Mouse (Mus musculus): ENCODE results near the gene Col19a1. TPM values are rescaled to one million over a fixed set of nuclear protein-coding genes. Genes with fewer than 3 reads are reported as not detected.
A peak's percentile ranks its signal among the peaks of the same experiment; 100 is the strongest.

The Col19a1 gene
- polyA plus RNA-seq, 1 experiment, result 0.01 TPM

DNA sequence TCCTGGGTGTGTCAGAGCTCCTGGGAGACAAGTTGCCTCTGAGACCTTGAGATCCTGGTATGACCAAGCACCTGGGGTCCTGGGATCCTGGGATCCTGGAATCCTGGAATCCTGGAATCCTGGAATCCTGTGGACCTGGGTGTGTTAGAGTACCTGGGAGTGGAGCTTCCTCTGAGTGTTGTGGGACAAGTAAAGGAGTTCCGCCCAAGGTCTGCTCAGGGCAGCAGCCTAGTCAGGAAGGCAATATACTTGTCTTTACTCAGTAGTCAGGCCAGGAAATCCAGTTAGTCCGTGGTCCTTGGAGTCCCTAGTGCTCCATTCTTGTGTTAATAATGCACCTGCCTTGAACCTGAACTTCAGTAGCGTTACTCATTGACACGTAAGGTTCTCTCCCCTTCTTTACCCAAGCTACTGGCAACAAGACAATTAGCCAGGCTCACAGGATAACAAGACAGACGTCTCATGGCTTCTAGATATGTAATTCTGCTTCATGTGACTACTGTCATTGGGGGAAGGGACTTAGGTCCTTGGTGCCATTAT lies 239.6 kb downstream of the Col19a1 start:
- H3ac ChIP-seq (ENCODE audit: control insufficient read depth, insufficient read length), result no peak overlapping the region
- TF ChIP-seq TCF3 (IDR thresholded peaks at IDR 0.05; ENCODE audit: insufficient read length, low read depth) (no peak), POLR2AphosphoS2 (IDR thresholded peaks at IDR 0.05; ENCODE audit: insufficient read length, low read depth) (no peak), POLR2A (IDR thresholded peaks at IDR 0.05; ENCODE audit: insufficient read length, low read depth) (no peak), REST (IDR thresholded peaks at IDR 0.05; ENCODE audit: insufficient read depth, insufficient read length) (no peak), TCF12 (IDR thresholded peaks at IDR 0.05; ENCODE audit: insufficient read depth, poor library complexity, severe bottlenecking) (no peak), MYOG (IDR thresholded peaks at IDR 0.05; ENCODE audit: control insufficient read depth in 1 of 3, insufficient read depth in 1 of 3, insufficient read length in 2 of 3, low read depth in 2 of 3) (no peak), MAX (IDR thresholded peaks at IDR 0.05; ENCODE audit: low read depth) (no peak), E2F4 (IDR thresholded peaks at IDR 0.05; ENCODE audit: insufficient read depth) (no peak), USF1 (IDR thresholded peaks at IDR 0.05; ENCODE audit: low read depth) (no peak), SRF (IDR thresholded peaks at IDR 0.05; ENCODE audit: control insufficient read depth, insufficient read length, low read depth) (no peak), MYOD1 (IDR thresholded peaks at IDR 0.05; ENCODE audit: control insufficient read depth in 1 of 3, insufficient read length in 2 of 3, low read depth in 2 of 3) (no peak), CEBPB (IDR thresholded peaks at IDR 0.05; ENCODE audit: insufficient read depth, poor library complexity, severe bottlenecking) (no peak)
- H3K36me3 ChIP-seq (ENCODE audit: control insufficient read depth, insufficient read depth), result no peaks in the 10 kb centered on the region
- no peak overlapping the region for H3K4me3 ChIP-seq
- no peak overlapping the region for H3K4me2 ChIP-seq (ENCODE audit: low read depth)
- H3K79me2 ChIP-seq (ENCODE audit: control insufficient read depth, insufficient read depth), result no peaks in the 10 kb centered on the region
- H3K27me3 ChIP-seq (ENCODE audit: control insufficient read depth, insufficient read depth, insufficient read length), result no peaks in the 10 kb centered on the region

DNA sequence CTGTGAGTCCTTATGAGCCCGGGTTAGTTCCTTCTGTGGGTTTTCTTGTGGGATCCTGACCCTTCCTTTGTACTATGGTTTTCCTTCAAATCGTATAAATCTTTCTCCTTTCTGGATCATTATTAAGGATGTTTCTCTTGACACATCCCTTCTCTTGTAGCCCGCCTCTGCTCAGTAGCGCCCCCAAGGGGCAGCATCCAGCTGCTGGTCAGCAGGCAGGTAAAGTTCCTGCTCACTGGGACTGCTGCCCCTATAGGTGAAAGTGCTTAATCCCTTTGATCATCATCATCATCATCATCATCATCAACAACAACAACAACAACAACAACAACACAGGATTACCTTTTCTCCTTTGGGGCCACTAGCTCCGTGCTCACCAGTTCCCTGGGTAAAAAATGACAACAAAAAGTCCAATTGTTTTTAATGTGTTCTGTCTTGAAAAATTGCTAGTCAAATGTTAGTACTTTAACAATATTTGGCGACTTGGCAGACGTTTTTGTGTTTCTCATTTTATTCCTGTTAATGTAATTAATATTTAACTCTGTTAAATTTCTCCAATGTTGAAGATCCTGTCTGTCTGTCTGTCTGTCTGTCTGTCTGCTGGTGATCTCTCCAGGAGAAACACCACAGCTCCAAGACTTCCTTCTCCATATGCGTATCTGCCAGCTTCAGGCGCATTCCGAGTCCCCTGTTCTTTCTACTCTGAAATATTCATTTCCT lies 249.6 kb downstream of the Col19a1 start:
- no peak overlapping the region for H3K4me2 ChIP-seq (ENCODE audit: low read depth)
- TF ChIP-seq MYOD1 (IDR thresholded peaks at IDR 0.05; ENCODE audit: control insufficient read depth in 1 of 3, insufficient read length in 2 of 3, low read depth in 2 of 3) (no peak), CEBPB (IDR thresholded peaks at IDR 0.05; ENCODE audit: insufficient read depth, poor library complexity, severe bottlenecking) (no peak), SRF (IDR thresholded peaks at IDR 0.05; ENCODE audit: control insufficient read depth, insufficient read length, low read depth) (no peak), POLR2AphosphoS2 (IDR thresholded peaks at IDR 0.05; ENCODE audit: insufficient read length, low read depth) (no peak), USF1 (IDR thresholded peaks at IDR 0.05; ENCODE audit: low read depth) (no peak), REST (IDR thresholded peaks at IDR 0.05; ENCODE audit: insufficient read depth, insufficient read length) (no peak), TCF3 (IDR thresholded peaks at IDR 0.05; ENCODE audit: insufficient read length, low read depth) (no peak), MAX (IDR thresholded peaks at IDR 0.05; ENCODE audit: low read depth) (no peak), E2F4 (IDR thresholded peaks at IDR 0.05; ENCODE audit: insufficient read depth) (no peak), POLR2A (IDR thresholded peaks at IDR 0.05; ENCODE audit: insufficient read length, low read depth) (no peak), TCF12 (IDR thresholded peaks at IDR 0.05; ENCODE audit: insufficient read depth, poor library complexity, severe bottlenecking) (no peak), MYOG (IDR thresholded peaks at IDR 0.05; ENCODE audit: control insufficient read depth in 1 of 3, insufficient read depth in 1 of 3, insufficient read length in 2 of 3, low read depth in 2 of 3) (no peak)
- H3K36me3 ChIP-seq (ENCODE audit: control insufficient read depth, insufficient read depth), result no peaks in the 10 kb centered on the region
- H3K4me3 ChIP-seq, result no peak overlapping the region
- H3ac ChIP-seq (ENCODE audit: control insufficient read depth, insufficient read length), result no peak overlapping the region
- H3K27me3 ChIP-seq (ENCODE audit: control insufficient read depth, insufficient read depth, insufficient read length), result no peaks in the 10 kb centered on the region
- no peaks in the 10 kb centered on the region for H3K79me2 ChIP-seq (ENCODE audit: control insufficient read depth, insufficient read depth)

DNA sequence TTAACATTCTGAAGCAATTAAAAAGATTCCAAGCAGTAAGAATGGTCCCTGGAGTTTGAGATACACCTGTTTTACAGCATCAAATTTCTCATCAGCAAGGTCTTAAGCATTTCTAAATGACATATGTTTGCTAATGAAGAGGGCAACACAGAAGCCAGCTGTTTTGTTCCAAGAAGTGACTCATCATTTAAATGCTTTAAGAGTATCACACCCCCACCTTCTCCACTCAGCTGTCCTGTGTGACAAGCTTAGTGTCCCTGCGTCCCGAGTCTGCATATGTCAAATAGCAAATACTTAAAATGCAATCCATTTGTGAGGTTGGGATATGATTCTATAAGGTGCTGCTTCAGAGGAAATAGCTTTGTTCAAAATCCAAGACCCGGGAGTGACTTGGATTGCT lies 251.2 kb downstream of the Col19a1 start:
- no peaks in the 10 kb centered on the region for H3K27me3 ChIP-seq (ENCODE audit: control insufficient read depth, insufficient read depth, insufficient read length)
- H3K79me2 ChIP-seq (ENCODE audit: control insufficient read depth, insufficient read depth), result no peaks in the 10 kb centered on the region
- no peaks in the 10 kb centered on the region for H3K36me3 ChIP-seq (ENCODE audit: control insufficient read depth, insufficient read depth)
- TF ChIP-seq USF1 (IDR thresholded peaks at IDR 0.05; ENCODE audit: low read depth) (no peak), TCF3 (IDR thresholded peaks at IDR 0.05; ENCODE audit: insufficient read length, low read depth) (no peak), MYOD1 (IDR thresholded peaks at IDR 0.05; ENCODE audit: control insufficient read depth in 1 of 3, insufficient read length in 2 of 3, low read depth in 2 of 3) (peak in 1 of 3 experiments; percentile 64), POLR2A (IDR thresholded peaks at IDR 0.05; ENCODE audit: insufficient read length, low read depth) (no peak), MAX (IDR thresholded peaks at IDR 0.05; ENCODE audit: low read depth) (no peak), CEBPB (IDR thresholded peaks at IDR 0.05; ENCODE audit: insufficient read depth, poor library complexity, severe bottlenecking) (no peak), REST (IDR thresholded peaks at IDR 0.05; ENCODE audit: insufficient read depth, insufficient read length) (no peak), POLR2AphosphoS2 (IDR thresholded peaks at IDR 0.05; ENCODE audit: insufficient read length, low read depth) (no peak), MYOG (IDR thresholded peaks at IDR 0.05; ENCODE audit: control insufficient read depth in 1 of 3, insufficient read depth in 1 of 3, insufficient read length in 2 of 3, low read depth in 2 of 3) (peak in 2 of 3 experiments; percentile 4 to 11), E2F4 (IDR thresholded peaks at IDR 0.05; ENCODE audit: insufficient read depth) (no peak), SRF (IDR thresholded peaks at IDR 0.05; ENCODE audit: control insufficient read depth, insufficient read length, low read depth) (no peak), TCF12 (IDR thresholded peaks at IDR 0.05; ENCODE audit: insufficient read depth, poor library complexity, severe bottlenecking) (peak; percentile 11)
- no peak overlapping the region for H3ac ChIP-seq (ENCODE audit: control insufficient read depth, insufficient read length)
- H3K4me2 ChIP-seq (ENCODE audit: low read depth), result no peak overlapping the region
- H3K4me3 ChIP-seq, result no peak overlapping the region

DNA sequence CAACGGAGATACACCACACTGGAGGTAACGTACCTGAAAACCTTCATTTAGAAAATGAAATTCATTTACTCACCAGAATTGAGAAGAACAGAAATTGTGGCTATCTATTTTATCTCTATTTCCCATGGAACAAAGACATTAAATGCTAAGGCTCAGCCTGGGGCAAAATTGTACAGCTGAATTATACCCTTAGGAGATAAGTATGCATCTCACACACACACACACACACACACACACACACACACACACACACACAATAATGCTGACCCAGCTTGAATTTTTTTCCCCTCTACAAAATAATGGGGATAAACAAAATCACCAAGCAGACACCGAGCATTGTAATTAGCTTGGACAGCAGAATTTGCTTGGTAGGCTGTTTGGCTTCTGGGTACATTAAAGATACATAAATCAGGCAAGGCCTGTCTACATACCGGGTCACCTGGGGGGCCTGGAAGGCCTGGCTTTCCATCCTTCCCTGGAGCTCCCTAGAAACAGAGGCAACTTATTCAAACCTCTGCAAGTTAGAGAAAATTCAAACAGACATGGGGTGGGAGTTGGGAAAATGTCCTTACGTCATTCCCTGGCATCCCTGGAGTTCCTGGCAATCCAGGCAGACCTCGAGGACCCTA lies 270.2 kb downstream of the Col19a1 start:
- Histone ChIP-seq H3K27me3 (ENCODE audit: control insufficient read depth, insufficient read depth, insufficient read length) (no peaks in the 10 kb centered on the region), H3ac (ENCODE audit: control insufficient read depth, insufficient read length) (no peak overlapping the region), H3K79me2 (ENCODE audit: control insufficient read depth, insufficient read depth) (no peaks in the 10 kb centered on the region), H3K4me2 (ENCODE audit: low read depth) (no peak overlapping the region), H3K4me3 (no peak overlapping the region), H3K36me3 (ENCODE audit: control insufficient read depth, insufficient read depth) (no peaks in the 10 kb centered on the region)
- no peak for TF ChIP-seq MYOD1 (IDR thresholded peaks at IDR 0.05; ENCODE audit: control insufficient read depth in 1 of 3, insufficient read length in 2 of 3, low read depth in 2 of 3)
